Mouse (Mus musculus): ENCODE results near the gene Zc3hc1.

DNA sequence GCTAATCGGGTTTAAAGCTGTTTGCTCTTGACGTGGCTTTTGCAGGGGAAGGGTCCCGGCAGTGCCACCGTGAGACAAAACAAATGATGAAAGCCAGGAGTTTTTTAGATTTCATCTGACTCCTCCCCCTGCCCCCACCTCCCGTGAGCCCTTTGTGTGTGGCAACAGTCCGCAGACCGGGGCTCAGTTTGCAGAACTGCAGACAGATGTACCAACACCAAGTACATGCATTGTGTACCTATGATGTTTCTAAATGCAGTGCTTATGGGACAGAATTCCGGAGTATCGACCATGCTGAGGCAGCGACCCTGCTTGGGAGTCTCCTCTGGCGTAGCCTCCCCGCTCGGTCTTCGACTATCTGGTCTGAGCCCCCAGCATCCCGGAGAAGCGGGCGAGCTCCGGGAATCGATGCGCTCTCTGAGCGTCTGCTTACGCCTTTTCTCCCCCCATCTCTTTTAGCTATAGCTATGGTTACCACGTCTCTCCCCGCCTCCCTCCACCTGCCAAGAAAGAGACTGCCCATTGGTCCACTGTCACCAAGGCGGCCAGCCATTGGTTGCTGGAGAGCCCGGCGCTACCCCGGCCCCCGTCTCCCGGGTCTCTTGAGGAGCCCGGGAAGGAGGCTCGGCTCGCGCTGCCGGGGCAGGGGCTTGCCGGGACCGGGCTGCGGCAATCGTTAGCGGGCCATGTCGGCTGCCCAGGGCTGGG is 10.6 kb upstream of the Zc3hc1 start, which contains the start of gene Klhdc10:
- TF ChIP-seq CTCF (IDR thresholded peaks at IDR 0.05; ENCODE audit: low read depth), result peak; percentile 11; the same call in 1 of the 2 replicates
- TF ChIP-seq EP300 (IDR thresholded peaks at IDR 0.05; ENCODE audit: low read depth), result peak; percentile 96

All from heart, postnatal 0 days (tissue).